Mouse (Mus musculus): ENCODE data around the gene Slc37a4. TPM values are rescaled to one million over a fixed set of nuclear protein-coding genes. Genes with fewer than 3 reads are reported as not detected.
A peak's percentile ranks its signal among the peaks of the same experiment; 100 is the strongest.
"Not testable (repeated sequence)": the region's sequence is repeated elsewhere in the genome, so short reads cannot be mapped to it uniquely, and the experiment has no call there.

The Slc37a4 gene
- polyA plus RNA-seq, 1 experiment from 2014 or later, result 44.1 TPM

GRCm38 (mm10) chr9:44376141-44376540 is 20.5 kb upstream of the Slc37a4 start:
- WGBS, result 92% methylated on average over 6 of the region's 6 CpGs
- no peak overlapping the region for H3K9ac ChIP-seq
- H3K27me3 ChIP-seq (replicated peaks), result no peaks in the 10 kb centered on the region
- H3K27ac ChIP-seq, result no peak overlapping the region
- no peak for ATAC-seq (ENCODE audit: low FRiP score, low read depth)
- peaks cover 21% of the 10 kb centered on the region for H3K4me1 ChIP-seq
- H3K36me3 ChIP-seq, result peaks cover 2% of the 10 kb centered on the region; the same call in 1 of the 2 replicates
- H3K4me2 ChIP-seq (replicated peaks), result no peak overlapping the region
- no peak overlapping the region for H3K4me3 ChIP-seq
- no peaks in the 10 kb centered on the region for H3K9me3 ChIP-seq

GRCm38 (mm10) chr9:44377335-44377734 is 19.3 kb upstream of the Slc37a4 start:
- H3K9me3 ChIP-seq; ATAC-seq (ENCODE audit: low FRiP score, low read depth); H3K27ac ChIP-seq; H3K9ac ChIP-seq; H3K4me3 ChIP-seq; H3K27me3 ChIP-seq (replicated peaks); H3K4me2 ChIP-seq (replicated peaks): not testable (repeated sequence)
- whole genome bisulfite sequencing, result 86% methylated on average over 2 of the region's 2 CpGs
- Histone ChIP-seq H3K4me1 (peaks cover 21% of the 10 kb centered on the region), H3K36me3 (peaks cover 14% of the 10 kb centered on the region)

DNA sequence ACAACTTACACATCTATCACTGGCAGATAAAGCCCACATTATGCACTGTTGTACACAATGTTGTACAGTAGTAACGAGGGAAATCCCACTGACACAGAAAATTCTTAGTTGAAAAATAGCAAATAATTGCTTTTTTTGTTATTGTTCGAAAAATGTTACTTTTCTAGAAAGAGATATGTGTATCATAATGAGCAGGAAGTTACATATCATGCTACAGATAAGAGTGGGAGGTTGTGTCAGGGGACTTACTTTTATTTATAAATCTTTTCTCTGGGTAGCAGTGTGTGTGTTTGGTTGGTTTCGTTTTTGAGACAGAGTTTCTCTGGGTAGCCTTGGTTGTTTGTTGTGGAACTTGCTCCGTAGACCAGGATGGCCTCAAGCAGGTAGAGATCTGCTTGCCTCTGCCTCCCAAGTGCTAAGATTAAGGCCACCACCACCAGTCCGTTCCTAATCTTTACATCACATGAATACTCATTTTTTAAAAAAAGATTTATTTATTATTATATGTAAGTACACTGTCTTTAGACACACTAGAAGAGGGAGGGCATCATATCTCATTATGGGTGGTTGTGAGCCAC is 18.4 kb upstream of the Slc37a4 start:
- WGBS, result 91% methylated on average over 5 of the region's 5 CpGs
- ATAC-seq (ENCODE audit: low FRiP score, low read depth), result no peak
- H3K27ac ChIP-seq, result 0 out of 2 replicates have a peak overlapping the region, but pooled peaks have one; percentile 62
- H3K9ac ChIP-seq, result peak overlapping the region; percentile 63
- peaks cover 23% of the 10 kb centered on the region for H3K36me3 ChIP-seq
- H3K4me2 ChIP-seq (replicated peaks), result peak overlapping the region; percentile 89
- H3K4me1 ChIP-seq, result peaks cover 21% of the 10 kb centered on the region
- H3K9me3 ChIP-seq, result no peaks in the 10 kb centered on the region
- no peaks in the 10 kb centered on the region for H3K27me3 ChIP-seq (replicated peaks)
- peak overlapping the region; percentile 88 for H3K4me3 ChIP-seq

DNA sequence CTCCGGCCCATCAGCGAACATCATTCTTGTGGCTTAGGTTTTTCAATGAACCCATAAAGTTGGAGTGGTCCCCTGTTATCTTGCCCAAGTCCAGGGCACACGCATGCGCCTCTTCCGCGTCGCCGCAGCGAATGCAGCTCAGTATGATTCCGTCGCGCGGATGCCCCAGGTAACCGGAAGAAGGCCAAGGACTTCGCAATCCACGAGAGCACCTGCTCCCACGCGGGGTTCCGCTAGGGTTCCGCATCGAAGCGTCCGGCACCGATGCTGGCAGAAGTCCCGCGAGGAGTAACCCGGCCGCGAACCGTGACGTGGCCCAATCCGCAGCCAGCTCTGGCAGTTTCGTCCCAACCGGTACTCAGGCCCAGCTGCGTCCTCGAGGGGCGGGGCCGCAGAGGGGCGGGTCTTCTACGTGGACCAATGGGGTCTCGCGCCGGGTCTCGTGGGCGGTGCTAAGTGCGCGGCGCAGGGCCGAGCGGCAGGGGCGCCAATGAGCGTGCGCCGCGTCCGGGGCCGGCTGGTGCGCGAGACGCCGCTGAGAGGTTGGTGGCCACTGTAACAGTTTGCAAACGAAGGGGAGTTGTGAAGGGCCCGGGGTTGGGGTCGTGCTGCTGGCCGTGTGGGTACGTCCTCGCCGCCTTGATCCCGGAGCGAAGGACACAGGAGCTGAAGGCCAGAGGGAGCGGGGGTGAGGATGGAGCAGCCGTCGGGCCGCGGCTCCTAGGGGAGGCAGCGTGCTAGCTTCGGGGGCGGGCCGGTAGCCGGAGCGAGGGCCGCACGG is 17.4 kb upstream of the Slc37a4 start, which contains the start of gene Hyou1:
Hyou1 (plus strand) TSS at position 437 of the 781 bp plus-strand sequence.
- Histone ChIP-seq H3K4me1 (peaks cover 21% of the 10 kb centered on the region), H3K27me3 (replicated peaks) (no peaks in the 10 kb centered on the region), H3K9ac (peak within 1 kb of the TSS; percentile 89), H3K36me3 (peaks cover 33% of the 10 kb centered on the region), H3K27ac (peak within 1 kb of the TSS; percentile 62), H3K9me3 (no peaks in the 10 kb centered on the region), H3K4me3 (peak within 1 kb of the TSS; percentile 88), H3K4me2 (replicated peaks) (peak within 1 kb of the TSS; percentile 89)
- under 1% methylated on average over 83 of the region's 83 CpGs for WGBS
- ATAC-seq (ENCODE audit: low FRiP score, low read depth), result peak; percentile 98

GRCm38 (mm10) chr9:44379862-44380261 is 16.8 kb upstream of the Slc37a4 start:
- 12% methylated on average over 15 of the region's 15 CpGs for WGBS

DNA sequence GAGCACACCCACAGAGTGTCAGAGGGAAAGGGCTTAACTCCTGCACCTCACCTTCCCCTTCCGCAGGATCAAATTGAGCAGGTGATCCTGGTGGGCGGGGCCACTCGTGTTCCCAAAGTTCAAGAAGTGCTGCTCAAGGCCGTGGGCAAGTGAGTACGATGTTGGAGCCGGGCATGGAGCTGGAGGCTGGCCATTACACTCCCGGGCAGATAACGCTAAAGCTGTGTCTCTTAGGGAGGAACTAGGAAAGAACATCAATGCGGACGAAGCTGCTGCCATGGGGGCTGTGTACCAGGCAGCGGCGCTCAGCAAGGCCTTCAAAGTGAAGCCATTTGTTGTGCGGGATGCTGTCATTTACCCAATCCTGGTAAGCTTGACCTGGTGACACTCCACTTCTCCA is 12.1 kb upstream of the Slc37a4 start:
- Histone ChIP-seq H3K4me3 (no peak overlapping the region), H3K27me3 (replicated peaks) (no peaks in the 10 kb centered on the region), H3K4me2 (replicated peaks) (no peak overlapping the region), H3K27ac (no peak overlapping the region), H3K9me3 (no peaks in the 10 kb centered on the region), H3K36me3 (peaks cover 85% of the 10 kb centered on the region), H3K9ac (no peak overlapping the region), H3K4me1 (peaks cover 13% of the 10 kb centered on the region)
- WGBS, result 94% methylated on average over 13 of the region's 13 CpGs
- ATAC-seq (ENCODE audit: low FRiP score, low read depth), result no peak

More at GRCm38 (mm10) chr9:44379862-44380261, 16.8 kb upstream of the Slc37a4 start:
- H3K36me3 ChIP-seq, result peaks cover 39% of the 10 kb centered on the region
- H3K4me2 ChIP-seq (replicated peaks), result peak overlapping the region; percentile 89
- H3K27ac ChIP-seq, result peak overlapping the region; percentile 54
- H3K27me3 ChIP-seq (replicated peaks), result no peaks in the 10 kb centered on the region
- peak; percentile 38 for ATAC-seq (ENCODE audit: low FRiP score, low read depth)
- H3K9me3 ChIP-seq, result no peaks in the 10 kb centered on the region
- peak overlapping the region; percentile 89 for H3K9ac ChIP-seq
- peaks cover 21% of the 10 kb centered on the region for H3K4me1 ChIP-seq
- H3K4me3 ChIP-seq, result peak overlapping the region; percentile 88

- Histone ChIP-seq H3K9me3 (no peaks in the 10 kb centered on the region), H3K27me3 (replicated peaks) (no peaks in the 10 kb centered on the region), H3K9ac (no peak overlapping the region), H3K4me3 (no peak overlapping the region), H3K36me3 (peaks cover 94% of the 10 kb centered on the region), H3K4me1 (no peaks in the 10 kb centered on the region), H3K27ac (no peak overlapping the region), H3K4me2 (replicated peaks) (no peak overlapping the region)
- WGBS, result 85% methylated on average over 3 of the region's 3 CpGs
- no peak for ATAC-seq (ENCODE audit: low FRiP score, low read depth)
Observed at GRCm38 (mm10) chr9:44387221-44387620, 9.4 kb upstream of the Slc37a4 start.

- H3K4me2 ChIP-seq (replicated peaks), result no peak overlapping the region
- H3K4me1 ChIP-seq, result no peaks in the 10 kb centered on the region
- no peak overlapping the region for H3K9ac ChIP-seq
- 68% methylated on average over 8 of the region's 8 CpGs for WGBS
- ATAC-seq (ENCODE audit: low FRiP score, low read depth), result no peak
- H3K27ac ChIP-seq, result no peak overlapping the region
- H3K9me3 ChIP-seq, result no peaks in the 10 kb centered on the region
- peaks cover 78% of the 10 kb centered on the region for H3K36me3 ChIP-seq
- H3K4me3 ChIP-seq, result no peak overlapping the region
- no peaks in the 10 kb centered on the region for H3K27me3 ChIP-seq (replicated peaks)
Observed at GRCm38 (mm10) chr9:44389273-44389672, 7.4 kb upstream of the Slc37a4 start.

DNA sequence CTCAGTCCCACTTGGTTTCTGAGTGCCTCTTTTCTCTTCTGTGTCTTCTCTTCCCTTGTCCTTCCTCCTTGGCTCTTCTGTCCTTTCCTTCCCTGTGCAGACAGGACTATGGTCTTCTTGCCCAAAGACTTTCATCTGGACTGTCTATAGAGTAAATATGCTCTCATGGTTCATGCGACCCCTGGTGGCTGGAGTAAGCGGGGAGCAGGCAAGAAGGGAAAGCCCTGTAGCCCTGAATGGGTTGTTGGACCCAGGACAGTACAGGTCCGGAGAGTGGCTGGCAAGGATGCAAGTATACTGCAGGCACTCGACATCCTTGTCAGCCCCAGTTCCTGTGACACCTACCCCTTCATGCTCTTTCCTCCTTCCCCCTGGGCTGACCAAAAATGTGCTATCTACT is 5.2 kb upstream of the Slc37a4 start:
- Histone ChIP-seq H3K4me2 (replicated peaks) (no peak overlapping the region), H3K27ac (no peak overlapping the region), H3K4me1 (peaks cover 4% of the 10 kb centered on the region; the same call in 1 of the 2 replicates), H3K27me3 (replicated peaks) (no peaks in the 10 kb centered on the region), H3K9ac (no peak overlapping the region), H3K4me3 (no peak overlapping the region), H3K9me3 (no peaks in the 10 kb centered on the region), H3K36me3 (peaks cover 57% of the 10 kb centered on the region)
- ATAC-seq (ENCODE audit: low FRiP score, low read depth), result 0 out of 2 replicates have a peak, but pooled peaks have one; percentile 25
- 41% methylated on average over 4 of the region's 4 CpGs for WGBS

- Histone ChIP-seq H3K9me3 (no peaks in the 10 kb centered on the region), H3K36me3 (peaks cover 45% of the 10 kb centered on the region), H3K27me3 (replicated peaks) (no peaks in the 10 kb centered on the region), H3K4me3 (peak overlapping the region; percentile 70), H3K9ac (peak overlapping the region; percentile 83), H3K4me2 (replicated peaks) (peak overlapping the region; percentile 95), H3K27ac (peak overlapping the region; percentile 59; the same call in 1 of the 2 replicates), H3K4me1 (peaks cover 22% of the 10 kb centered on the region)
- 7% methylated on average over 4 of the region's 4 CpGs for WGBS
- no peak for ATAC-seq (ENCODE audit: low FRiP score, low read depth)
Observed at GRCm38 (mm10) chr9:44398087-44398486, 1.4 kb downstream of the Slc37a4 start.

DNA sequence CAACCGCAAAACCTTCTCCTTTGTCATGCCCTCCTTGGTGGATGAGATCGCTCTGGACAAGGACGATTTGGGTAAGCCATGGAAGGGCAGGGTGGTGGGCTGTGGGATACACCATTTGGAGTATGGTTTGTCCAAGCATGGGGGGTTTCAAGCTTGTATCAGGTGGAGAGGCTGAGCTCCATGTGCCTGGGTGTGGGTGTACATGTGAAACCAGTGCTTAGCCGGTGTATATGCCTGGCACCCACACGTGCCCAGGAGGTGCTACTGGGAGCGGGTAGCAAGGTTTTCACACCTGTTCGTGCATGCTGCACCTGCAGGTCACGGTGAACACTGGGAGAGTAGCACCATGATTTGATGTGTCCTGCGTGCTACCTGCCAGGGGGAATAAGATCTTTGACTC is 1.9 kb downstream of the Slc37a4 start:
- ATAC-seq (ENCODE audit: low FRiP score, low read depth), result no peak
- 81% methylated on average over 9 of the region's 9 CpGs for WGBS
- no peaks in the 10 kb centered on the region for H3K9me3 ChIP-seq
- H3K4me1 ChIP-seq, result peaks cover 22% of the 10 kb centered on the region
- H3K9ac ChIP-seq, result peak overlapping the region; percentile 83
- peak overlapping the region; percentile 59; the same call in 1 of the 2 replicates for H3K27ac ChIP-seq
- H3K27me3 ChIP-seq (replicated peaks), result no peaks in the 10 kb centered on the region
- peak overlapping the region; percentile 70 for H3K4me3 ChIP-seq
- H3K4me2 ChIP-seq (replicated peaks), result peak overlapping the region; percentile 95
- H3K36me3 ChIP-seq, result peaks cover 50% of the 10 kb centered on the region

- no peak for ATAC-seq (ENCODE audit: low FRiP score, low read depth)
- H3K27ac ChIP-seq, result no peak overlapping the region
- no peaks in the 10 kb centered on the region for H3K9me3 ChIP-seq
- WGBS, result 85% methylated on average over 13 of the region's 13 CpGs
- H3K4me3 ChIP-seq, result peak overlapping the region; percentile 70; the same call in 1 of the 2 replicates
- H3K4me2 ChIP-seq (replicated peaks), result peak overlapping the region; percentile 95
- H3K27me3 ChIP-seq (replicated peaks), result no peaks in the 10 kb centered on the region
- peaks cover 57% of the 10 kb centered on the region for H3K36me3 ChIP-seq
- 0 out of 2 replicates have a peak overlapping the region, but pooled peaks have one; percentile 83 for H3K9ac ChIP-seq
- H3K4me1 ChIP-seq, result peaks cover 22% of the 10 kb centered on the region
Observed at GRCm38 (mm10) chr9:44399114-44399794, 2.6 kb downstream of the Slc37a4 start.
